Mouse (Mus musculus): ENCODE measurements around the gene Serinc2.

DNA sequence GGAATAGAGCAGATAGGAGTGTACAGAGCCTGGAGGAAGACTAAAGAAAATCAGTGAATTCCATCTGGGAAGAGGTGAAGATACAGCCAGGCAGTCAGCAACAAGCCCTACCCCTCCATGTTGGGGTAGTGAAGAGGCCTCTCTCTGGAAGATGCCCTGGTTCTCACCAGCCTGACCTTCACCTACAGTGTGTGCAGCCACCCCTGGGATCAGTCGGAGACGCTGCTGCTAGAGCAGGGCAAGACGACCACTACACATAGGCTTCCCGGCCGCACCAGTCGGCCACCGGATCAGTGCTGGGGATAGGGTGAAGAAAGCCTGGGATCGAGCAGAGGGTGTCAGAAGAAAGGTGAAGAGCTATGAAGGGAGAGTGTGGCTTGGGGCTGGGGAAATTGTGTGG, 30.2 kb upstream of the Serinc2 start:
- TF ChIP-seq POLR2A (IDR thresholded peaks at IDR 0.05; ENCODE audit: borderline replicate concordance, extremely low read depth, low read depth, low read length), result no peak
- no peak for TF ChIP-seq CTCF (IDR thresholded peaks at IDR 0.05; ENCODE audit: insufficient read depth, low read length)
